Mouse (Mus musculus) MEL (cell line): Measurements from ENCODE around the gene Stk11. TPM values are rescaled to one million over a fixed set of nuclear protein-coding genes. Genes with fewer than 3 reads are reported as not detected.

Experiments used
- DNase-seq: peaks from one replicate; pipeline ENCODE4 v3.0.0; 2011; ENCODE audit warnings: low read depth, low spot score
- H3K27ac ChIP-seq: 2 replicates; pipeline ENCODE4 v1.5.1; 2012; ENCODE audit warnings: low read depth, mild to moderate bottlenecking, control low read depth, low read length, moderate library complexity; ENCODE audit not compliant: control insufficient read depth
- H3K27me3 ChIP-seq, 2 experiments: fragments of 150-350 bp in 1 of 2; sonication (generic) in 1 of 2; 2 replicates each; pipeline ENCODE4 v1.6.1; 2012; ENCODE audit warnings: low read length in 2 of 2, mild to moderate bottlenecking in 2 of 2, improper control_type of control experiment in 1 of 2, moderate library complexity in 1 of 2; ENCODE audit not compliant: insufficient read depth in 2 of 2, control insufficient read depth in 1 of 2
- H3K36me3 ChIP-seq, 2 experiments: 2 replicates each; pipeline ENCODE4 v1.6.1; 2012 to 2014; ENCODE audit warnings: low read length in 2 of 2, improper control_type of control experiment in 1 of 2, inconsistent platforms in 1 of 2, mild to moderate bottlenecking in 1 of 2; ENCODE audit not compliant: insufficient read depth in 2 of 2, control insufficient read depth in 1 of 2
- H3K4me1 ChIP-seq, 2 experiments: fragments of 150-350 bp in 1 of 2; sonication (generic) in 1 of 2; 2 replicates each; pipeline ENCODE4 v1.6.1; 2012; ENCODE audit warnings: low read length in 2 of 2, improper control_type of control experiment in 1 of 2, mild to moderate bottlenecking in 1 of 2; ENCODE audit not compliant: insufficient read depth in 2 of 2, control insufficient read depth in 1 of 2
- H3K4me3 ChIP-seq, 2 experiments: fragments of 150-350 bp in 1 of 2; sonication (generic) in 1 of 2; 2 replicates each; pipeline ENCODE4 v1.5.1; 2012; ENCODE audit warnings: low read depth in 2 of 2, low read length in 2 of 2, mild to moderate bottlenecking in 2 of 2, moderate library complexity in 2 of 2, control low read depth in 1 of 2, improper control_type of control experiment in 1 of 2; ENCODE audit not compliant: control insufficient read depth in 1 of 2, insufficient read depth in 1 of 2
- H3K79me2 ChIP-seq: 2 replicates; pipeline ENCODE4 v1.6.1; 2012; ENCODE audit warnings: mild to moderate bottlenecking, low read length, moderate library complexity; ENCODE audit not compliant: control insufficient read depth, poor library complexity, insufficient read depth
- H3K9ac ChIP-seq: 2 replicates; pipeline ENCODE4 v1.6.1; 2012; ENCODE audit warnings: low read depth, mild to moderate bottlenecking, control low read depth, low read length, moderate library complexity; ENCODE audit not compliant: control insufficient read depth, poor library complexity, severe bottlenecking
- H3K9me3 ChIP-seq: fragments of 150-350 bp; sonication (generic); replicated peaks from 2 replicates; pipeline ENCODE4 v1.6.1; 2012; ENCODE audit warnings: mild to moderate bottlenecking, low read length, improper control_type of control experiment, moderate library complexity; ENCODE audit not compliant: insufficient read depth
- CHD2 ChIP-seq: IDR thresholded peaks from 2 replicates; pipeline ENCODE4 v1.6.1; 2011; ENCODE audit warnings: low read length, improper control_type of control experiment
- E2F4 ChIP-seq: IDR thresholded peaks from 2 replicates; pipeline ENCODE4 v1.6.1; 2011; ENCODE audit warnings: low read depth, low read length, improper control_type of control experiment, borderline replicate concordance
- EP300 ChIP-seq, 2 experiments: IDR thresholded peaks; 2 replicates each; pipeline ENCODE4 v1.6.1; 2011; ENCODE audit warnings: improper control_type of control experiment in 2 of 2, low read length in 2 of 2, low read depth in 1 of 2, mild to moderate bottlenecking in 1 of 2
- ETS1 ChIP-seq: IDR thresholded peaks from 2 replicates; pipeline ENCODE4 v1.6.1; 2012; ENCODE audit warnings: low read depth, mild to moderate bottlenecking, inconsistent platforms, low read length, improper control_type of control experiment, moderate library complexity
- GABPA ChIP-seq: IDR thresholded peaks from 2 replicates; pipeline ENCODE4 v1.6.1; 2012; ENCODE audit warnings: low read depth, mild to moderate bottlenecking, inconsistent platforms, low read length, improper control_type of control experiment, moderate library complexity
- GATA1 ChIP-seq: IDR thresholded peaks from 2 replicates; pipeline ENCODE4 v1.6.1; 2011; ENCODE audit warnings: low read depth, low read length, improper control_type of control experiment
- JUND ChIP-seq: IDR thresholded peaks from 2 replicates; pipeline ENCODE4 v1.6.1; 2011; ENCODE audit warnings: low read depth, mild to moderate bottlenecking, improper control_type of control experiment, low read length
- MAFK ChIP-seq: IDR thresholded peaks from 2 replicates; pipeline ENCODE4 v1.6.1; 2011; ENCODE audit warnings: low read depth, mild to moderate bottlenecking, low read length, improper control_type of control experiment, borderline replicate concordance
- MAX ChIP-seq: IDR thresholded peaks from 2 replicates; pipeline ENCODE4 v1.6.1; 2011; ENCODE audit warnings: low read length, improper control_type of control experiment
- MAZ ChIP-seq: IDR thresholded peaks from 2 replicates; pipeline ENCODE4 v1.6.1; 2012; ENCODE audit warnings: low read depth, mild to moderate bottlenecking, inconsistent platforms, low read length, improper control_type of control experiment
- MEF2A ChIP-seq: IDR thresholded peaks from 2 replicates; pipeline ENCODE4 v1.6.1; 2014; ENCODE audit warnings: low read depth, mild to moderate bottlenecking, inconsistent platforms, low read length, improper control_type of control experiment; ENCODE audit not compliant: poor library complexity, insufficient replicate concordance, severe bottlenecking; ENCODE audit errors: extremely low read depth
- MYB ChIP-seq: IDR thresholded peaks from 2 replicates; pipeline ENCODE4 v1.6.1; 2011; ENCODE audit warnings: mild to moderate bottlenecking, low read depth, low read length, improper control_type of control experiment
- MYC ChIP-seq: IDR thresholded peaks from 2 replicates; pipeline ENCODE4 v1.6.1; 2011; ENCODE audit warnings: low read depth, mild to moderate bottlenecking, low read length, improper control_type of control experiment, moderate library complexity
- NELFE ChIP-seq: IDR thresholded peaks from 2 replicates; pipeline ENCODE4 v1.6.1; 2011; ENCODE audit warnings: low read depth, low read length, improper control_type of control experiment
- NRF1 ChIP-seq: IDR thresholded peaks from 2 replicates; pipeline ENCODE4 v1.6.1; 2014; ENCODE audit warnings: low read depth, mild to moderate bottlenecking, inconsistent platforms, low read length, improper control_type of control experiment, moderate library complexity; ENCODE audit not compliant: poor library complexity, insufficient read depth, severe bottlenecking
- POLR2A ChIP-seq, 2 experiments: IDR thresholded peaks; 2 replicates each; pipeline ENCODE4 v1.6.1; 2011 to 2012; ENCODE audit warnings: low read length in 2 of 2, mild to moderate bottlenecking in 2 of 2, control low read depth in 1 of 2, improper control_type of control experiment in 1 of 2, low read depth in 1 of 2, moderate library complexity in 1 of 2; ENCODE audit not compliant: control insufficient read depth in 1 of 2, insufficient read depth in 1 of 2, poor library complexity in 1 of 2
- POLR2AphosphoS5 ChIP-seq: IDR thresholded peaks from 2 replicates; pipeline ENCODE4 v1.6.1; 2012; ENCODE audit warnings: low read depth, borderline replicate concordance, mild to moderate bottlenecking, inconsistent platforms, low read length, moderate library complexity, mixed read lengths
- RAD21 ChIP-seq: IDR thresholded peaks from 2 replicates; pipeline ENCODE4 v1.6.1; 2011; ENCODE audit warnings: mild to moderate bottlenecking, low read depth, low read length, improper control_type of control experiment
- RCOR1 ChIP-seq: IDR thresholded peaks from 2 replicates; pipeline ENCODE4 v1.6.1; 2012; ENCODE audit warnings: low read depth, mild to moderate bottlenecking, inconsistent platforms, low read length, improper control_type of control experiment
- SIN3A ChIP-seq: IDR thresholded peaks from 2 replicates; pipeline ENCODE4 v1.6.1; 2012; ENCODE audit warnings: low read length, improper control_type of control experiment, inconsistent platforms
- SMC3 ChIP-seq: IDR thresholded peaks from 2 replicates; pipeline ENCODE4 v1.6.1; 2011; ENCODE audit warnings: low read depth, low read length, improper control_type of control experiment
- TAL1 ChIP-seq: IDR thresholded peaks from 2 replicates; pipeline ENCODE4 v1.6.1; 2012; ENCODE audit warnings: mild to moderate bottlenecking, inconsistent platforms, low read length, moderate library complexity, mixed read lengths
- TBP ChIP-seq: IDR thresholded peaks from 2 replicates; pipeline ENCODE4 v1.8.0; 2011; ENCODE audit warnings: low read depth, low read length, improper control_type of control experiment
- TCF12 ChIP-seq: IDR thresholded peaks from 2 replicates; pipeline ENCODE4 v1.6.1; 2014; ENCODE audit warnings: low read depth, mild to moderate bottlenecking, inconsistent platforms, low read length, improper control_type of control experiment, moderate library complexity
- USF1 ChIP-seq: IDR thresholded peaks from 2 replicates; pipeline ENCODE4 v1.6.1; 2014; ENCODE audit warnings: low read depth, mild to moderate bottlenecking, inconsistent platforms, low read length, improper control_type of control experiment, moderate library complexity
- USF2 ChIP-seq, 2 experiments: IDR thresholded peaks; 2 replicates each; pipeline ENCODE4 v1.6.1; 2011 to 2012; ENCODE audit warnings: improper control_type of control experiment in 2 of 2, low read length in 2 of 2, borderline replicate concordance in 1 of 2, inconsistent platforms in 1 of 2, low read depth in 1 of 2, mild to moderate bottlenecking in 1 of 2; ENCODE audit not compliant: insufficient read depth in 1 of 2
- ZC3H11A ChIP-seq: IDR thresholded peaks from 2 replicates; pipeline ENCODE4 v1.6.1; 2012; ENCODE audit warnings: low read depth, mild to moderate bottlenecking, inconsistent platforms, low read length, improper control_type of control experiment
- ZMIZ1 ChIP-seq: IDR thresholded peaks from 2 replicates; pipeline ENCODE4 v1.6.1; 2012; ENCODE audit warnings: low read depth, mild to moderate bottlenecking, inconsistent platforms, low read length, improper control_type of control experiment, moderate library complexity
- polyA plus RNA-seq, 2 experiments: library from polyadenylated mRNA; stranded (reverse) in 1 of 2; unstranded in 1 of 2; fragments of >175 nt in 1 of 2; fragments of >200 nt in 1 of 2; gene quantifications; 2 replicates each; pipeline versions ENCODE4 v1.2.1 to v1.2.4; 2012; ENCODE audit warnings: low replicate concordance in 2 of 2, low read depth in 1 of 2; ENCODE audit not compliant: insufficient read length in 2 of 2, insufficient read depth in 1 of 2, missing spikeins in 1 of 2
- total RNA-seq: library from RNA; depleted of rRNA; stranded (reverse); fragments of 300-350 nt; gene quantifications from 2 replicates; pipeline ENCODE4 v1.2.3, GENCODE M21; 2012

Stk11 gene
- total and polyA plus RNA-seq, 3 experiments = 108 to 188 TPM; not detected in 1

- H3K79me2 ChIP-seq = peaks cover 12% of the 10 kb centered on the region; the same call in 1 of the 2 replicates
- peaks cover 4 to 17% of the 10 kb centered on the region in 2 experiments; a peak in 3 of 4 replicates for H3K4me1 ChIP-seq
- H3K27me3 ChIP-seq = no peaks in the 10 kb centered on the region
- TF ChIP-seq GATA1 (no peak), CHD2 (no peak), POLR2A (IDR thresholded peaks at IDR 0.05; ENCODE audit: control insufficient read depth in 1 of 2, insufficient read depth in 1 of 2, low read depth in 1 of 2, low read length in 2 of 2, poor library complexity in 1 of 2) (no peak), TCF12 (no peak), POLR2AphosphoS5 (no peak), TBP (no peak), SMC3 (no peak), MEF2A (no peak), ZC3H11A (no peak), USF2 (IDR thresholded peaks at IDR 0.05; ENCODE audit: borderline replicate concordance in 1 of 2, insufficient read depth in 1 of 2, low read depth in 1 of 2, low read length in 2 of 2) (no peak), MAX (no peak), GABPA (no peak), NELFE (no peak), ETS1 (no peak), SIN3A (no peak)
- no peak overlapping the region for H3K4me3 ChIP-seq
- DNase-seq = no peak
- H3K9me3 ChIP-seq = no peaks in the 10 kb centered on the region
- peaks cover 0 to 16% of the 10 kb centered on the region in 2 experiments; a peak in 2 of 4 replicates for H3K36me3 ChIP-seq
- no peak overlapping the region for H3K27ac ChIP-seq
- no peak overlapping the region for H3K9ac ChIP-seq
Measured at GRCm38 (mm10) chr10:80171252-80171651, 55.6 kb downstream of the Stk11 start.

GRCm38 (mm10) chr10:80171760-80172526 is 56.3 kb downstream of the Stk11 start:
- Histone ChIP-seq H3K4me1 (peaks cover 0 to 11% of the 10 kb centered on the region in 2 experiments; a peak in 1 of 4 replicates), H3K27ac (peak overlapping the region; percentile 100), H3K27me3 (no peaks in the 10 kb centered on the region), H3K36me3 (peaks cover 0 to 12% of the 10 kb centered on the region in 2 experiments; a peak in 2 of 4 replicates), H3K4me3 (peak overlapping the region; percentile 78 to 85), H3K79me2 (peaks cover 12% of the 10 kb centered on the region; the same call in 1 of the 2 replicates), H3K9ac (peak overlapping the region; percentile 98), H3K9me3 (no peaks in the 10 kb centered on the region)
- DNase-seq = peak; percentile 27
- TF ChIP-seq MAX (no peak), RCOR1 (no peak), ZMIZ1 (no peak), JUND (no peak), MYB (no peak), TAL1 (no peak), EP300 (IDR thresholded peaks at IDR 0.05; ENCODE audit: low read depth in 1 of 2, low read length in 2 of 2) (no peak), MYC (no peak), MAZ (no peak), NRF1 (no peak), TCF12 (no peak), E2F4 (no peak), RAD21 (no peak), POLR2A (IDR thresholded peaks at IDR 0.05; ENCODE audit: control insufficient read depth in 1 of 2, insufficient read depth in 1 of 2, low read depth in 1 of 2, low read length in 2 of 2, poor library complexity in 1 of 2) (no peak), USF1 (no peak), TBP (no peak), MAFK (no peak), GABPA (no peak)
